Mouse (Mus musculus) stomach, embryonic 14.5 days (tissue): ENCODE measurements around the gene Rgs9. TPM values are rescaled to one million over a fixed set of nuclear protein-coding genes. Genes with fewer than 3 reads are reported as not detected.

Experiments used
- ATAC-seq: fragments of 200-750 bp; cut with Nextera tagmentation; 2 replicates; pipeline ENCODE4 v1.8.0; 2017; ENCODE audit warnings: low read depth, moderate TSS enrichment; ENCODE audit not compliant: insufficient number of reproducible peaks, insufficient read depth, low FRiP score
- H3K27ac ChIP-seq: fragments of 300-500 bp; sonication (generic); 2 replicates; pipeline ENCODE4 v1.5.1; 2014; ENCODE audit warnings: mild to moderate bottlenecking, low read length, moderate library complexity, mixed read lengths
- H3K27me3 ChIP-seq: fragments of 300-500 bp; sonication (generic); 2 replicates; pipeline ENCODE4 v1.6.1; 2014; ENCODE audit warnings: low read length, control low read depth, mixed read lengths; ENCODE audit not compliant: control insufficient read depth, insufficient read depth
- H3K36me3 ChIP-seq: fragments of 300-500 bp; sonication (generic); 2 replicates; pipeline ENCODE4 v1.6.1; 2014; ENCODE audit warnings: mild to moderate bottlenecking, control low read depth, low read length, moderate library complexity, mixed read lengths; ENCODE audit not compliant: control insufficient read depth, insufficient read depth
- H3K4me1 ChIP-seq: fragments of 300-500 bp; sonication (generic); 2 replicates; pipeline ENCODE4 v1.6.1; 2014; ENCODE audit warnings: low read length, control low read depth, mixed read lengths; ENCODE audit not compliant: control insufficient read depth, insufficient read depth
- H3K4me2 ChIP-seq: fragments of 300-500 bp; sonication (generic); replicated peaks from 2 replicates; pipeline ENCODE4 v1.6.1; 2014; ENCODE audit warnings: low read depth, low read length, control low read depth
- H3K4me3 ChIP-seq: fragments of 300-500 bp; sonication (generic); 2 replicates; pipeline ENCODE4 v1.5.1; 2014; ENCODE audit warnings: low read depth, low read length, control low read depth
- H3K9ac ChIP-seq: fragments of 300-500 bp; sonication (generic); replicated peaks from 2 replicates; pipeline ENCODE4 v1.6.1; 2014; ENCODE audit warnings: low read depth, mild to moderate bottlenecking, control low read depth, low read length, moderate library complexity, mixed read lengths
- H3K9me3 ChIP-seq: fragments of 300-500 bp; sonication (generic); 2 replicates; pipeline ENCODE4 v1.6.1; 2016; ENCODE audit warnings: low read depth, low read length, control low read depth; ENCODE audit not compliant: control insufficient read depth
- WGBS: fragments of 180-500 bp; shearing (Covaris S2); extraction: QIAGEN DNeasy Blood & Tissue Kit; methylation state at CpG from one replicate; pipeline ENCODE4 v1.1.7; 2014; 5-methylcytosine and 5-hydroxymethylcytosine counted together
- polyA plus RNA-seq: library from polyadenylated mRNA; unstranded; fragments of >200 nt; fragmentation: Nextera tagmentation; extraction: Ambion mirVana; gene quantifications from 2 replicates; pipeline ENCODE4 v1.2.1, GENCODE M21; 2014

Gene Rgs9
- polyA plus RNA-seq, 1 experiment from 2014 or later, result 1.4 TPM

DNA sequence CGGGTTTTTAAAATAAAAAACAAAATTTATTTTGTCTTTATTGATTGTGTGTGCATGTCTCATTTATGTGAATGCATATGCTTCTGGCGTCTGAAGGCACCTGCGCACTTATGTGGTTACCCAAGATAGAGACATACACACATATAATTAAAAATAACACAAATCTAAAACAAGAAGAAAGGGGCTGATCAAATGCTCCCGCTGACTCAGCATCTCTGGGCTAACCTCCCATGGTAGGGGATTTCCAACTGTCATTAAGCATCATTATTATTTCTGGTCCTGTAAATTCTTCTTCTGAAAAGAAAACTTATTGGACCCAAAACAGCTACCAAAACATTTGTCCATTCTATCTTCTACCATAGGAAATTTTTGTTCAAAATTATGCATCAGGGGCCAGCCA is 36.8 kb upstream of the Rgs9 start:
- Histone ChIP-seq H3K27ac (no peak overlapping the region), H3K4me1 (no peaks in the 10 kb centered on the region), H3K36me3 (no peaks in the 10 kb centered on the region), H3K9me3 (no peaks in the 10 kb centered on the region), H3K27me3 (no peaks in the 10 kb centered on the region), H3K9ac (no peak overlapping the region), H3K4me3 (no peak overlapping the region), H3K4me2 (no peak overlapping the region)
- no peak for ATAC-seq
- WGBS, result 88% methylated on average over 4 of the region's 4 CpGs

DNA sequence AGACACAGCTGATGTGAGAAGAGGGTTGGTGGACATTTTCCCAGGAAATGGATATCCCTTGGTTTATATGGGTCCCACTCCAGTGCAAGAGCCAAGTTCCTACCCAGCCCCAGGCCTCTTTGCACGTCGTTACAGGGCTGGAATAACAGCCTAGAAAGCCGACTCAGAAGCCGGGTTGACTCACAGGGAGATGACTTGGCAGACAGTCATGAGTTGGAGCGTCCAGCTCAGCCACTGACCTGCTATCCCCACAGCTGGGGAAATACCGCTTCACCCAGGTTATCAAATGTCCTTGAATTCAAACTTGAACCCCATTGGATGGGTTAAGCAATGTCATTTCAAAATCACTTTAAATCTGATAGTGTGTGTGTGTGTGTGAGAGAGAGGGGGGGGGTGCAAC is 34.8 kb upstream of the Rgs9 start:
- no peak for ATAC-seq
- Histone ChIP-seq H3K27ac (no peak overlapping the region), H3K27me3 (no peaks in the 10 kb centered on the region), H3K4me1 (no peaks in the 10 kb centered on the region), H3K4me2 (no peak overlapping the region), H3K4me3 (no peak overlapping the region), H3K9me3 (no peaks in the 10 kb centered on the region), H3K9ac (no peak overlapping the region), H3K36me3 (no peaks in the 10 kb centered on the region)
- 70% methylated on average over 6 of the region's 6 CpGs for WGBS

DNA sequence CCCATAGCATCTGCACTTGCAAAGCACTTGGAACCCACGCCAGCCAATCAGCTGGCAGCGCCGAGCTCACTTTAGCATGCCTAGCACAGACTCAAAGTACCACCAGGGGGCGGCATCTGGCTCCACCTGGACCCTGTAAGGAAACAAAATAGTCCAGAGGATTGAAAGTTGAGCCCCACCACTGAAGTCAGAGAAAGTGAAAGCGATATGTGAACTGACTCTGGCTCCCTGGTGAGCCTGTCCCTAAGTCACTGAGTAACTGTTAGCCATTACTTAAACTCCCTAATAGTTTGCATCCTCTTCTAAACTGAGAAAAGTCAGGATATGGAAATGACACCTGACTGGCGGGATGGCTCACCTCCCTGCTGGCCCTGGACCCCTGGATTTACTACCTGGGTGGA is 33.5 kb upstream of the Rgs9 start:
- H3K36me3 ChIP-seq, result no peaks in the 10 kb centered on the region
- H3K9ac ChIP-seq, result no peak overlapping the region
- peak overlapping the region; percentile 20; the same call in 1 of the 2 replicates for H3K4me3 ChIP-seq
- H3K9me3 ChIP-seq, result no peaks in the 10 kb centered on the region
- H3K4me1 ChIP-seq, result no peaks in the 10 kb centered on the region
- WGBS, result 4% methylated on average over 6 of the region's 6 CpGs
- H3K4me2 ChIP-seq, result peak overlapping the region; percentile 40
- no peak overlapping the region for H3K27ac ChIP-seq
- no peaks in the 10 kb centered on the region for H3K27me3 ChIP-seq
- peak; percentile 89 for ATAC-seq

DNA sequence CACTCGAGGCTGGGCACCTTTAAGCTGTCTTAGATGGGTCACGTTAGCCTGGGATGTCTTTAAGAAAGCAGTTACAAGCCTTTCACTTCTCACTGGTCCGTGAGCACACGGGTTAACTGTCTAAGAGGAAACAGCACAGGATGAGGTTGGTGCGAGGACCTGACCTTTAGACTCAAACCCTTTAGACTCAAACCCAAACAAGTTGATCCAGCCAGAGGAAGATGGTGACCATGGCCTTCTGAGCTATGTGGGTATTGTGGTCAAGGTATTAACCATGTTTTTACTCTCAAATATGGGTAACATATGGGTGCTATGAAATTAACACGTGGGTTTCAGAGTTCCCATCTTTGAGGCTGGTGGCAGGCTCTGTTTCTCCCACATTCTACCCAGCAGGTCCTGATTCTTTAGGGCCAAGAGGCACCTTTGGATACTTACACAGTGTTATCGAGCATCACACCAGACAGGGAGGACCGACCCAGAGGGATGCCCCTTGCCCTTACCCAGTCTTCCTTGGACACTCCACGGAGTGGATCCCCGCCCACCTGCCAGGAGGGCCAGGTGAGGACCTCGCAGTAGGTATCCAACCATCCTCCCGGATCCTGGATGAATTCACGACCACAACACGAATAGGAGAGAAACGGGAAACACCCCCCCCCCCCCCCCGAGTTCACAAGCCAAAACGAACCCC is 32.9 kb upstream of the Rgs9 start:
- H3K4me3 ChIP-seq, result no peak overlapping the region
- peak; percentile 40; the same call in 1 of the 2 replicates for ATAC-seq
- 32% methylated on average over 17 of the region's 17 CpGs for WGBS

DNA sequence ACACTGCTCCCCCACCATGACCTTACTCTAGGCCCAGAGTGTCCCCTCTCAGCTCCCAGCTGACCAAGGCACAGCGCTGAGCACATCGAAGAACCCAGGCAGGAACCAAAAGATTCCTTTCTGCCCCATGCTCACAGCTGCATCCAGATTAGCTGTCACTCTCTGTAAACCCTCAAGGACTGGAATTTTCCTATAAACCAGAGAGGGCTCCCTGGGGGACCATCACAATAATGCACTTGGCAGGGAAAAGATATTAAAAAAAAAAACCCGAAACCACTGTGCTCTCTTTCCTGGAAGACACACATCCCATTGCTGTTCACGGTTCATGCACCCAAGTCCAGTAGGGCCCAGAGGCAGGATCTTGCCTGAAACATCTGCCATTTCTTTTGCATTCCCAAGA is 31.4 kb upstream of the Rgs9 start:
- ATAC-seq, result no peak
- no peaks in the 10 kb centered on the region for H3K4me1 ChIP-seq
- H3K36me3 ChIP-seq, result no peaks in the 10 kb centered on the region
- no peak overlapping the region for H3K27ac ChIP-seq
- no peaks in the 10 kb centered on the region for H3K27me3 ChIP-seq
- no peak overlapping the region for H3K4me3 ChIP-seq
- no peak overlapping the region for H3K4me2 ChIP-seq
- H3K9ac ChIP-seq, result no peak overlapping the region
- WGBS, result 60% methylated on average over 4 of the region's 4 CpGs
- H3K9me3 ChIP-seq, result no peaks in the 10 kb centered on the region

More for the DNA sequence above, 32.9 kb upstream of the Rgs9 start:
- no peaks in the 10 kb centered on the region for H3K9me3 ChIP-seq
- no peaks in the 10 kb centered on the region for H3K4me1 ChIP-seq
- H3K27ac ChIP-seq, result no peak overlapping the region
- no peak overlapping the region for H3K9ac ChIP-seq
- H3K36me3 ChIP-seq, result no peaks in the 10 kb centered on the region
- no peaks in the 10 kb centered on the region for H3K27me3 ChIP-seq
- peak overlapping the region; percentile 40; the same call in 1 of the 2 replicates for H3K4me2 ChIP-seq

DNA sequence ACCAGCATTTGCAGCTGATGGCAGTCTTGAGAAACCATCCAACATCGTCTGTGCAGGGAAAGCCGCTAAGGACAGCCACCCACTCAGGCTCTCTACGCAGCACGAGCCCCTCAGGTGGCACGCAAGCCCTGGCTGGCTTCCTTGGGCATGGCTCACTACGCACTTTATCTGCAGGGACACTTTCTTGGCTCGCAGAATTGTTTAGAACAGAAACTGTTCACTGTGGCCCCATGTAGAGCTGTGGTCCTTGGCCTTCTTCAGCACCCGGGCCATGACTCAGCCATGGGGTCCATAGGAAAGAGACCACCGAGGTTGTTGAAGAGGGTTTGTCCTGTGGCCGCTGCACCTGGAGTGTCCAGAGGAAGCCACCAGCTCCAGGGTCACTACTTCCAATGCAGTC is 30.0 kb upstream of the Rgs9 start:
- H3K27ac ChIP-seq, result no peak overlapping the region
- H3K9me3 ChIP-seq, result no peaks in the 10 kb centered on the region
- H3K4me2 ChIP-seq, result no peak overlapping the region
- no peak for ATAC-seq
- no peak overlapping the region for H3K4me3 ChIP-seq
- H3K27me3 ChIP-seq, result no peaks in the 10 kb centered on the region
- no peaks in the 10 kb centered on the region for H3K36me3 ChIP-seq
- H3K4me1 ChIP-seq, result no peaks in the 10 kb centered on the region
- WGBS, result 83% methylated on average over 10 of the region's 10 CpGs
- no peak overlapping the region for H3K9ac ChIP-seq

DNA sequence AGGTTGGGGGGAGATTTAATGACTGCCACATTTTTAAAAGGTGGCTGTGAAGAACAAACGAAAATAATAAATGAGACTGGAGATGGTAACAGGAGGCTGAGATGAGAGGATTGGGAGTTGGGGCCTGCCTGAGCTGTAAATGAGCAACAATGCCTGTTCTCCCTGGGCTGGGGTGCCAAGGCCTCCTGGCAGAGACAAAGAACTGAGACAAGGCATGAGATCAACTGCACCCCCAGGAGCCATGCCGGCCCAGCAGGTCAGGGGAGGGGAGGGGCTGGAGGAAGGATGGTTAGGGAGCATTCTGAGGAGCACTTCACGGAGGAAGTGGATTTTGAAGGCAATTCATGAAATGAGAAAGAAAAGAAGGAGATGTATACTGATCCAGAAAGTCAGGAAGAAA is 29.5 kb upstream of the Rgs9 start:
- H3K4me1 ChIP-seq, result no peaks in the 10 kb centered on the region
- no peaks in the 10 kb centered on the region for H3K9me3 ChIP-seq
- 45% methylated on average over 3 of the region's 3 CpGs for WGBS
- no peaks in the 10 kb centered on the region for H3K27me3 ChIP-seq
- H3K4me2 ChIP-seq, result no peak overlapping the region
- no peak overlapping the region for H3K27ac ChIP-seq
- no peak overlapping the region for H3K9ac ChIP-seq
- no peak for ATAC-seq
- no peak overlapping the region for H3K4me3 ChIP-seq
- no peaks in the 10 kb centered on the region for H3K36me3 ChIP-seq

DNA sequence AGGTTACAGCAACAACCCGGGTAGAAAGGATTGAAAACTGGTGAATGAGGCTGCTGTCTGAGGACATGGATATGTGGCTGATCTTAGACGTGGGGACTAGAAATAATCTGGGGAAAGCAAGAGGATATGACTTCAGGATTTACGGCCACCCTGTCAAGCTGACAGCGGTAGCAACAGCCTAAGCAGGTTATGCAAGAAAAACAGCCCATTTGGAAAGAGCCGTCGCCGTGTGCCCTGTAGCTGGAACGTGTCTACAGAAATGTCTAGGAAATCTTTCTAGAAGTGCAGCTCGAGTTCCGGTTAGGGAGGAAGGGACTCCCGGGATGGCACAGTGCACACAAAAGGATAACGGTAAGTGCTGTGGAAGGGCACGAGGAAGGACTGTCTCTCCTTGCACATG is 28.3 kb upstream of the Rgs9 start:
- Histone ChIP-seq H3K27me3 (no peaks in the 10 kb centered on the region), H3K4me3 (no peak overlapping the region), H3K4me1 (no peaks in the 10 kb centered on the region), H3K9me3 (no peaks in the 10 kb centered on the region), H3K36me3 (no peaks in the 10 kb centered on the region), H3K4me2 (no peak overlapping the region), H3K9ac (no peak overlapping the region), H3K27ac (no peak overlapping the region)
- WGBS, result 62% methylated on average over 13 of the region's 13 CpGs
- no peak for ATAC-seq

DNA sequence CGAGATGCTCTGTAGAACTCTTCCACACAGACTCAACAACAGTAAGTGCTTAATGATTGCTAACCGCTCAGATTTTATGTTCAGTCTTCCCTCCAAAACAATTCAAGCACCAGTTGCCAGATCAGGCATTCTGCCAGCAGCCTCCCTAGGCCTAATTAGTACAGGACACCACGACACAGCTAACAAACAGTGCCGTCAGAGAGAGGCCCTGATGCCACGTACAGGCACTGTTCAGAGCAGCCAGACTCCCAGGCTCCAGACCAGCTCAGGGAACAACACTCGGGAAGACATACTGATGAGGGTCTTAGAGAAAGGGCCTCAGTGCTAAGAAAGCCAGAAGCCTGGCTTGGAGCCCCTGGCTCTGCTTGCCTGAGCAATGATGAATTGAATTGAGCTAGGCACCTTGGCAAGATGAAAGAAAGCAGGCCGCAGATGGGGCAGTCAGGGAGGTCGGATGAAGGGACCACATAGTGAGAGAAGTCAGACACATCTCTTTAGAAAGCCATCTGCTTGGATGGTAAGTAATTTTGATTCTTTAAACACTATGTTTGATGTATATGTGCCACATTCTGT is 22.5 kb upstream of the Rgs9 start:
- no peak for ATAC-seq
- no peaks in the 10 kb centered on the region for H3K9me3 ChIP-seq
- no peak overlapping the region for H3K4me2 ChIP-seq
- H3K4me1 ChIP-seq, result no peaks in the 10 kb centered on the region
- WGBS, result 44% methylated on average over 8 of the region's 8 CpGs
- H3K27me3 ChIP-seq, result no peaks in the 10 kb centered on the region
- no peak overlapping the region for H3K4me3 ChIP-seq
- no peaks in the 10 kb centered on the region for H3K36me3 ChIP-seq
- H3K9ac ChIP-seq, result no peak overlapping the region
- no peak overlapping the region for H3K27ac ChIP-seq
